Mouse (Mus musculus) spleen, postnatal 4 days (tissue): ENCODE results near the gene Rragd.
A peak's percentile ranks its signal among the peaks of the same experiment; 100 is the strongest.
"Not testable (repeated sequence)": the region's sequence is repeated elsewhere in the genome, so short reads cannot be mapped to it uniquely, and the experiment has no call there.

Experiments used
- DNase-seq, 2 experiments: peaks; one replicate each; pipeline ENCODE4 v3.0.0; 2022; ENCODE audit warnings: low spot score in 2 of 2

The Rragd gene

GRCm38 (mm10) chr4:32982716-32983175 lies at the start of gene Rragd:
Gene Rragd (plus strand): TSS chr4:32983037.
- no peak for DNase-seq

- no peak for DNase-seq
Observed at GRCm38 (mm10) chr4:32936762-32937341, 46.0 kb upstream of the Rragd start.

GRCm38 (mm10) chr4:32939521-32939920 lies 43.3 kb upstream of the Rragd start:
- DNase-seq, result no peak

GRCm38 (mm10) chr4:32939964-32940363 lies 42.9 kb upstream of the Rragd start:
- no peak for DNase-seq

GRCm38 (mm10) chr4:32940984-32941383 lies 41.9 kb upstream of the Rragd start:
- no peak for DNase-seq

- no peak for DNase-seq
Observed at GRCm38 (mm10) chr4:32947631-32948030, 35.2 kb upstream of the Rragd start.

GRCm38 (mm10) chr4:32948696-32949095 lies 34.1 kb upstream of the Rragd start:
- no peak for DNase-seq

GRCm38 (mm10) chr4:32950356-32951034 lies 32.3 kb upstream of the Rragd start, which contains the start of gene Ankrd6:
Gene Ankrd6 (minus strand): TSS chr4:32950841.
- peak; percentile 76 to 91 for DNase-seq

- no peak for DNase-seq
Observed at GRCm38 (mm10) chr4:32951035-32951940, 31.5 kb upstream of the Rragd start.

GRCm38 (mm10) chr4:32952681-32953080 lies 30.2 kb upstream of the Rragd start:
- DNase-seq, result no peak

GRCm38 (mm10) chr4:32956423-32956822 lies 26.4 kb upstream of the Rragd start:
- no peak for DNase-seq

- DNase-seq, result no peak
Observed at GRCm38 (mm10) chr4:32961394-32961793, 21.4 kb upstream of the Rragd start.

GRCm38 (mm10) chr4:32964619-32965018 lies 18.2 kb upstream of the Rragd start:
- DNase-seq, result not testable (repeated sequence)

GRCm38 (mm10) chr4:32977331-32977730 lies 5.5 kb upstream of the Rragd start:
- DNase-seq, result no peak

GRCm38 (mm10) chr4:32980061-32980460 lies 2.8 kb upstream of the Rragd start:
- DNase-seq, result no peak

- no peak for DNase-seq
Observed at GRCm38 (mm10) chr4:32981617-32982016, 1.2 kb upstream of the Rragd start.

- DNase-seq, result no peak
Observed at GRCm38 (mm10) chr4:32982041-32982715, 659 bp upstream of the Rragd start.

- DNase-seq, result peak; percentile 42 to 75
Observed at GRCm38 (mm10) chr4:32983176-32984155, 629 bp downstream of the Rragd start.

GRCm38 (mm10) chr4:32984242-32984641 lies 1.4 kb downstream of the Rragd start:
- no peak for DNase-seq
